Mouse (Mus musculus) kidney, embryonic 16.5 days (tissue): ENCODE measurements around the gene Gmppb. TPM values are rescaled to one million over a fixed set of nuclear protein-coding genes. Genes with fewer than 3 reads are reported as not detected.

ENCODE experiments used
- ATAC-seq: fragments of 200-750 bp; cut with Nextera tagmentation; 2 replicates; pipeline ENCODE4 v1.8.0; 2017; ENCODE audit warnings: moderate TSS enrichment; ENCODE audit not compliant: low FRiP score, low TSS enrichment
- H3K27ac ChIP-seq: fragments of 300-500 bp; sonication (generic); 2 replicates; pipeline ENCODE4 v1.5.1; 2014; ENCODE audit warnings: low read length
- H3K27me3 ChIP-seq: fragments of 300-500 bp; sonication (generic); 2 replicates; pipeline ENCODE4 v1.6.1; 2014; ENCODE audit warnings: low read length, control low read depth, mixed read lengths; ENCODE audit not compliant: insufficient read depth
- H3K36me3 ChIP-seq: fragments of 300-500 bp; sonication (generic); 2 replicates; pipeline ENCODE4 v1.6.1; 2014; ENCODE audit warnings: low read length, control low read depth, mixed read lengths; ENCODE audit not compliant: insufficient read depth
- H3K4me1 ChIP-seq: fragments of 300-500 bp; sonication (generic); 2 replicates; pipeline ENCODE4 v1.6.1; 2014; ENCODE audit warnings: low read length, control low read depth, mixed read lengths; ENCODE audit not compliant: insufficient read depth
- H3K4me2 ChIP-seq: fragments of 300-500 bp; sonication (generic); replicated peaks from 2 replicates; pipeline ENCODE4 v1.6.1; 2014; ENCODE audit warnings: low read depth, low read length
- H3K4me3 ChIP-seq: fragments of 300-500 bp; sonication (generic); 2 replicates; pipeline ENCODE4 v1.5.1; 2014; ENCODE audit warnings: mild to moderate bottlenecking, low read length
- H3K9ac ChIP-seq: fragments of 300-500 bp; sonication (generic); replicated peaks from 2 replicates; pipeline ENCODE4 v1.6.1; 2014; ENCODE audit warnings: low read length
- H3K9me3 ChIP-seq: fragments of 300-500 bp; sonication (generic); 2 replicates; pipeline ENCODE4 v1.6.1; 2016; ENCODE audit warnings: low read length, control low read depth
- WGBS: fragments of 180-500 bp; shearing (Covaris S2); extraction: QIAGEN DNeasy Blood & Tissue Kit; methylation state at CpG from one replicate; pipeline ENCODE4 v1.1.7; 2014; 5-methylcytosine and 5-hydroxymethylcytosine counted together
- polyA plus RNA-seq: library from polyadenylated mRNA; unstranded; fragments of >200 nt; fragmentation: Nextera tagmentation; extraction: Ambion mirVana; gene quantifications from 2 replicates; pipeline ENCODE4 v1.2.1, GENCODE M21; 2015

Gmppb gene
- polyA plus RNA-seq, 1 experiment from 2014 or later: 32.4 TPM

GRCm38 (mm10) chr9:108056361-108057261 lies 7.6 kb downstream of the Gmppb start:
- 76% methylated on average over 28 of the region's 28 CpGs for whole genome bisulfite sequencing
- peaks cover 4% of the 10 kb centered on the region for H3K4me1 ChIP-seq

DNA sequence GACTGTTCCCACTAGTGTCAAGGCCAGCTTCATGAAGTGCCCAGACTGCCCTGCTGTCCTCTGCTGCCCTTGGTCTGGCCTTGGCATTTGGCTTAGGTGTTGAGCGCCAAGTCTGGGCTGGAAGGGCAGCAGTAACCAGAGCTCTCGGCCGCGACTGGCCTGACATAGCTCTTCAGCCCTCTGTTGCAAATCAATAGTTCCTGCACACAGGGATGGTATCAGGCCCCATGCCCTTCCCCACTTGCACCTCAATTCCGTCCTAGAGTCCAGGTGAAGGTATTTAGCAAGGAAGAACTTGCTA lies 8.2 kb downstream of the Gmppb start:
- ATAC-seq: no peak
- no peaks in the 10 kb centered on the region for H3K27me3 ChIP-seq
- peaks cover 4% of the 10 kb centered on the region for H3K4me1 ChIP-seq
- H3K36me3 ChIP-seq: peaks cover 58% of the 10 kb centered on the region
- H3K27ac ChIP-seq: no peak overlapping the region
- H3K4me3 ChIP-seq: no peak overlapping the region
- no peaks in the 10 kb centered on the region for H3K9me3 ChIP-seq
- no peak overlapping the region for H3K4me2 ChIP-seq
- no peak overlapping the region for H3K9ac ChIP-seq
- 92% methylated on average over 5 of the region's 5 CpGs for WGBS

More at GRCm38 (mm10) chr9:108056361-108057261, 7.6 kb downstream of the Gmppb start:
- no peak for ATAC-seq
- H3K9me3 ChIP-seq: no peaks in the 10 kb centered on the region
- H3K9ac ChIP-seq: no peak overlapping the region
- H3K4me3 ChIP-seq: no peak overlapping the region
- no peak overlapping the region for H3K27ac ChIP-seq
- no peaks in the 10 kb centered on the region for H3K27me3 ChIP-seq
- no peak overlapping the region for H3K4me2 ChIP-seq
- H3K36me3 ChIP-seq: peaks cover 61% of the 10 kb centered on the region

GRCm38 (mm10) chr9:108058291-108058690 lies 9.2 kb downstream of the Gmppb start:
- H3K27me3 ChIP-seq: no peaks in the 10 kb centered on the region
- 92% methylated on average over 9 of the region's 9 CpGs for WGBS
- H3K9me3 ChIP-seq: no peaks in the 10 kb centered on the region
- peaks cover 64% of the 10 kb centered on the region for H3K36me3 ChIP-seq
- ATAC-seq: no peak
- H3K4me2 ChIP-seq: no peak overlapping the region
- H3K27ac ChIP-seq: no peak overlapping the region
- no peak overlapping the region for H3K4me3 ChIP-seq
- H3K4me1 ChIP-seq: peaks cover under 1% of the 10 kb centered on the region
- H3K9ac ChIP-seq: no peak overlapping the region

DNA sequence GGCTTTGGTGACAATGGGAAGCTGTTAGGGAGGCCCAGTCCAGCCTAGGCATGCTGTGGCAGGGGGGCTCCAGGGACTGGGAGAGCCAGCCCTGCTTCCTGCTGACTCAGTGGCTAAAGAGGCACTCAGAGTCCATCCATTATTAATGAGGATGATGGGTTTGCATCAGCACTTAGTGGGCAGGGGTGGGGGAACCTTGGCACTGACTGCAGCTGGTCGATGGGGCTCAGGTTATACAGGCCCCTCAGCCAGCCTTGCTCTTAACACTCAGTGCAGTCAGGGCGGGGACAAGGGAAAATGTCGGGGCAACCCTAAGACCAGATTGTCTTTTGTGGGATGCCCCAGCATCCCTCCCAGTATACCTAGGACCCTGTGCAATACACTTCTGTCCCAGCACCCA lies 13.1 kb downstream of the Gmppb start:
- 82% methylated on average over 3 of the region's 3 CpGs for WGBS
- Histone ChIP-seq H3K27me3 (no peaks in the 10 kb centered on the region), H3K36me3 (peaks cover 41% of the 10 kb centered on the region), H3K9me3 (no peaks in the 10 kb centered on the region), H3K4me3 (no peak overlapping the region), H3K27ac (no peak overlapping the region), H3K9ac (no peak overlapping the region), H3K4me1 (no peaks in the 10 kb centered on the region), H3K4me2 (no peak overlapping the region)
- ATAC-seq: no peak

- 89% methylated on average over 12 of the region's 12 CpGs for WGBS
- H3K4me2 ChIP-seq: no peak overlapping the region
- no peaks in the 10 kb centered on the region for H3K9me3 ChIP-seq
- no peaks in the 10 kb centered on the region for H3K27me3 ChIP-seq
- no peak overlapping the region for H3K27ac ChIP-seq
- no peak overlapping the region for H3K9ac ChIP-seq
- ATAC-seq: no peak
- H3K4me3 ChIP-seq: no peak overlapping the region
- no peaks in the 10 kb centered on the region for H3K4me1 ChIP-seq
- peaks cover 31% of the 10 kb centered on the region for H3K36me3 ChIP-seq
These were observed 14.3 kb downstream of the Gmppb start for GRCm38 (mm10) chr9:108063361-108063760.

DNA sequence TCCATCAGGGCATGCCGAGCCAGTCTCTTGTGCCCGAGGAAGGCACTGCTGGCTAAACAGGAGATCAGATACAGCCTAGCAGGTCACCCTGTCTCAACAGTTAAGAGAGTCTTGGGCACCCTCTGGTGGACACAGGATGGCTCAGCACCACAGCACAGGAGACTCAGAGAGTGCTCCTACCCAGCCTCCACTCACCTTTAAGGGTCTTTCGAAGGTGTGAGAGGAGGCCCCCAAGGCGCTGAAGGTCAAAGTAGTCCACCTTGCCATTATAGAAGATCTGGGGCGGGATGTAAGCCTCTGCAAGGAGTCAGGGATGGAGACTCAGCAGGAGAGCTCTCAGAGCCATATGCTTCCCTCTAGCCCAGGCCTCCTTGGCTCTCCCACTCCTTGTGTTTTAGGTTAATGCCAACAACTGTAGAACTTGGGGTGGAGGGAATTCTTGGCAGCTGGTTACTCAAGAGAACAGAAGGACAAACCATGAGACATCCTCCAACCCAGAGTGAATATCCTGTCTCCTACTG lies 16.5 kb downstream of the Gmppb start:
- Histone ChIP-seq H3K36me3 (peaks cover 20% of the 10 kb centered on the region), H3K9me3 (no peaks in the 10 kb centered on the region), H3K4me2 (no peak overlapping the region), H3K27me3 (no peaks in the 10 kb centered on the region), H3K4me1 (no peaks in the 10 kb centered on the region), H3K4me3 (no peak overlapping the region), H3K9ac (no peak overlapping the region), H3K27ac (no peak overlapping the region)
- WGBS: 41% methylated on average over 5 of the region's 5 CpGs
- ATAC-seq: peak; percentile 60

DNA sequence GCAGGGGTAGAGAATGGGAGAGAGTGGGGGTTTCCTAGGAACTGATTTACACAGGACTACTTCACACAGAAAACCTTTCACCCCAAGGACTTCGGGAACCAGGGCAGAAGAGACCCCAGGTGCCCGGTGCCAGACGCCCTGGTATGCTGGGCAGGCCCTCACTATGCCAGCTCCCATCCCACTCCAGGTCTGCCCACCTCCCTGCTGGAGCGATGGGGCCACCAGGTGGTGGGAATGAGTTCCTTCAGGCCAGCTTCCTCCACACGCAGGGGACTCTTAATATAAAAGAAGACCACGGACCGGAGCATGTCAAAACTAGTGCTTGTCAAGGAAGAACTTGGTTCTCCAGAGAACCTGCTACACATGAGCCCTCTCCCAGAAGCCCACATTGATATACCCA lies 18.2 kb downstream of the Gmppb start:
- peaks cover 29% of the 10 kb centered on the region for H3K36me3 ChIP-seq
- no peaks in the 10 kb centered on the region for H3K9me3 ChIP-seq
- H3K4me2 ChIP-seq: no peak overlapping the region
- no peak overlapping the region for H3K9ac ChIP-seq
- WGBS: 77% methylated on average over 7 of the region's 7 CpGs
- no peaks in the 10 kb centered on the region for H3K4me1 ChIP-seq
- no peak for ATAC-seq
- H3K27ac ChIP-seq: no peak overlapping the region
- H3K27me3 ChIP-seq: no peaks in the 10 kb centered on the region
- H3K4me3 ChIP-seq: no peak overlapping the region

DNA sequence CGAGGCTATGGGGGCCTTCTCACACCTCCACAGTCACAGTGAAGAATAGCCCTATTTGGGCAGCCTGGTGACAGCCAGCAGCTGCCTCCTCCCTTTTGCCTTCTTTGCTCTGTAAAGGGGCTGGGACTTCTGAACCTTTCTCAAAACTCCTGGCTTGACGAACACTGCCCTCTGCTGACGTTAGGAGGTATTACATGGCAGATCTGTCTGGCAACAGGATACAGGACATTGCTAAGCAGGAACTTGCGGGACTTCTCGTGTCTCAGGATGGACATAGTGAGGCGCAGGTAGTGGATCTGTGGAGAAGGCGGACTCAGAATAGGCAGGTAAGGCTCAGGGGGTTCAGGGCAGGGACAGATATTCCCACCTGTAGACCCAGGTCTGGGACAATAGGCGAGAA lies 18.9 kb downstream of the Gmppb start:
- no peaks in the 10 kb centered on the region for H3K9me3 ChIP-seq
- peaks cover 25% of the 10 kb centered on the region for H3K36me3 ChIP-seq
- no peaks in the 10 kb centered on the region for H3K27me3 ChIP-seq
- no peak overlapping the region for H3K4me2 ChIP-seq
- WGBS: 16% methylated on average over 8 of the region's 8 CpGs
- no peaks in the 10 kb centered on the region for H3K4me1 ChIP-seq
- peak; percentile 36 for ATAC-seq
- no peak overlapping the region for H3K4me3 ChIP-seq
- H3K27ac ChIP-seq: no peak overlapping the region
- H3K9ac ChIP-seq: no peak overlapping the region

DNA sequence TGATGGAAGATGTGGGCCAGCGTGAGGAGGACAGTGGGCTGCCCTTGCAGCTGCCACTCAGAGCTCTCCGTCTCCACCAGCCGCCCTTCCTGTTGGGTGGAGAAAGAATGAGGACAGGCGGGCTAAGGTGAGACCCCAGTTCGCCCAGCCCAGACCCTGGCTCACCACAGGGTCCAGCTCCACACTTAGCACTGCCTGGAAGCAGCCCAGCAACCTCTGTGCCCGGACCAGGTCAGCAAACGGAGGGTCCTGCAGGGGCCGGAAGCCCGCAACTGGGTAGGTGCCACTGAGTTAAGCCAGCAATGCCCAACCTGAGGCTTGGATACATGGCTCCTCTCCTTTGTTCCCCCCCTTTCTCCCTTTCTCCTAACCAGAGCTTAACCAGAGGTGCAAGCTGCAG lies 20.0 kb downstream of the Gmppb start:
- 90% methylated on average over 9 of the region's 9 CpGs for WGBS
- Histone ChIP-seq H3K4me1 (no peaks in the 10 kb centered on the region), H3K27ac (no peak overlapping the region), H3K36me3 (peaks cover 17% of the 10 kb centered on the region), H3K27me3 (no peaks in the 10 kb centered on the region), H3K9ac (no peak overlapping the region), H3K4me3 (no peak overlapping the region), H3K4me2 (no peak overlapping the region), H3K9me3 (no peaks in the 10 kb centered on the region)
- no peak for ATAC-seq

DNA sequence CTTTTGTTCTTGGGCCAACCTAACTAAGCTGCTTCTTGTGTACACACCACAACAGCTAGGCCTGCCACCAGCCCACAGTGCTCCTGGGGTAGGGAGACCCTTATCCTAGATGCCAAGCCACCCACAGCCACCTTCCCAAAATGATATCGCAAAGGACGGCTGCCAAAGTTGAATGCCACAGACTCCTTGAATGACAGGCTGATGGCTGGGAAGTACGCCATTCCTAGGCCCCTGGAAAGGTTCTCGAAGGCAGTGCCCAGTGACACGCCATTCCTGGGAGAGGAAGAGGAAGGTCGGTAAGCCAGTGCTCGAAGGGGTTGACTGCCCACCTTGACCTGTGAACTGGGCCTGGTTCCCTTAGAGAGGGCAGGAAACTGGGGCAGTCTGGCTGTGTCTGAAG lies 20.5 kb downstream of the Gmppb start:
- Histone ChIP-seq H3K9me3 (no peaks in the 10 kb centered on the region), H3K4me3 (no peak overlapping the region), H3K9ac (no peak overlapping the region), H3K4me2 (no peak overlapping the region), H3K4me1 (no peaks in the 10 kb centered on the region), H3K27me3 (no peaks in the 10 kb centered on the region), H3K36me3 (peaks cover 14% of the 10 kb centered on the region), H3K27ac (no peak overlapping the region)
- 87% methylated on average over 7 of the region's 7 CpGs for WGBS
- no peak for ATAC-seq
